Mouse (Mus musculus) midbrain, embryonic 12.5 days (tissue): Measurements from ENCODE around the gene Wnt1. TPM values are rescaled to one million over a fixed set of nuclear protein-coding genes. Genes with fewer than 3 reads are reported as not detected.
"Not testable (repeated sequence)": the region's sequence is repeated elsewhere in the genome, so short reads cannot be mapped to it uniquely, and the experiment has no call there.

Source experiments
- ATAC-seq: fragments of 200-750 bp; cut with Nextera tagmentation; 2 replicates; pipeline ENCODE4 v1.8.0; 2017; ENCODE audit warnings: low read depth, moderate TSS enrichment, moderate library complexity; ENCODE audit not compliant: low FRiP score
- H3K27ac ChIP-seq: fragments of 300-500 bp; sonication (generic); replicated peaks from 2 replicates; pipeline ENCODE4 v1.5.1; 2016; ENCODE audit warnings: mild to moderate bottlenecking
- H3K27me3 ChIP-seq: fragments of 300-500 bp; sonication (generic); 2 replicates; pipeline ENCODE4 v1.6.1; 2016; ENCODE audit warnings: mild to moderate bottlenecking
- H3K36me3 ChIP-seq: fragments of 300-500 bp; sonication (generic); 2 replicates; pipeline ENCODE4 v1.6.1; 2016
- H3K4me1 ChIP-seq: fragments of 300-500 bp; sonication (generic); 2 replicates; pipeline ENCODE4 v1.6.1; 2016
- H3K4me2 ChIP-seq: fragments of 300-500 bp; sonication (generic); replicated peaks from 2 replicates; pipeline ENCODE4 v1.6.1; 2016; ENCODE audit warnings: mild to moderate bottlenecking, moderate library complexity
- H3K4me3 ChIP-seq: fragments of 300-500 bp; sonication (generic); 2 replicates; pipeline ENCODE4 v1.5.1; 2016; ENCODE audit warnings: mild to moderate bottlenecking
- H3K9ac ChIP-seq: fragments of 300-500 bp; sonication (generic); replicated peaks from 2 replicates; pipeline ENCODE4 v1.6.1; 2016; ENCODE audit warnings: mild to moderate bottlenecking, moderate library complexity
- H3K9me3 ChIP-seq: fragments of 300-500 bp; sonication (generic); 2 replicates; pipeline ENCODE4 v1.6.1; 2016; ENCODE audit warnings: mild to moderate bottlenecking
- WGBS: fragments of 180-500 bp; shearing (Covaris S2); methylation state at CpG from one replicate; pipeline ENCODE4 v1.1.7; 2016; 5-methylcytosine and 5-hydroxymethylcytosine counted together
- polyA plus RNA-seq: library from polyadenylated mRNA; unstranded; fragments of >200 nt; fragmentation: Nextera tagmentation; extraction: Ambion mirVana; gene quantifications from 2 replicates; pipeline ENCODE4 v1.2.1, GENCODE M21; 2016

The Wnt1 gene
- 8.7 and 13.1 TPM in 2 replicates for polyA plus RNA-seq

- WGBS, result under 1% methylated on average over 51 of the region's 51 CpGs
- Histone ChIP-seq H3K4me1 (peaks cover 27% of the 10 kb centered on the region), H3K4me2 (peak within 1 kb of the TSS; percentile 24), H3K27me3 (peaks cover 98% of the 10 kb centered on the region), H3K27ac (no peak within 1 kb of the TSS), H3K9ac (no peak within 1 kb of the TSS; the same call in 1 of the 2 replicates), H3K9me3 (no peaks in the 10 kb centered on the region), H3K36me3 (no peaks in the 10 kb centered on the region), H3K4me3 (peak within 1 kb of the TSS; percentile 29)
- ATAC-seq, result 0 out of 2 replicates have a peak, but pooled peaks have one; percentile 16
Observed at GRCm38 (mm10) chr15:98789661-98790535, at the start of gene Wnt1. TSS of gene Wnt1 (plus strand) at chr15:98789857.

GRCm38 (mm10) chr15:98740219-98740618 is 49.4 kb upstream of the Wnt1 start:
- H3K4me3 ChIP-seq, result no peak overlapping the region
- ATAC-seq, result no peak
- no peaks in the 10 kb centered on the region for H3K9me3 ChIP-seq
- no peaks in the 10 kb centered on the region for H3K4me1 ChIP-seq
- H3K36me3 ChIP-seq, result peaks cover 75% of the 10 kb centered on the region
- no peak overlapping the region for H3K4me2 ChIP-seq
- H3K9ac ChIP-seq, result no peak overlapping the region
- no peaks in the 10 kb centered on the region for H3K27me3 ChIP-seq
- no peak overlapping the region for H3K27ac ChIP-seq
- 92% methylated on average over 8 of the region's 8 CpGs for WGBS

- Histone ChIP-seq H3K36me3 (peaks cover 51% of the 10 kb centered on the region), H3K4me1 (no peaks in the 10 kb centered on the region), H3K4me2 (no peak overlapping the region), H3K4me3 (no peak overlapping the region), H3K27ac (no peak overlapping the region), H3K9me3 (no peaks in the 10 kb centered on the region), H3K9ac (no peak overlapping the region), H3K27me3 (no peaks in the 10 kb centered on the region)
- no peak for ATAC-seq
- WGBS, result 90% methylated on average over 8 of the region's 8 CpGs
Observed at GRCm38 (mm10) chr15:98742766-98743428, 46.8 kb upstream of the Wnt1 start.

- H3K36me3 ChIP-seq, result peaks cover 42% of the 10 kb centered on the region
- not testable (repeated sequence) for H3K27me3 ChIP-seq, H3K4me3 ChIP-seq, H3K4me1 ChIP-seq, H3K9me3 ChIP-seq, H3K27ac ChIP-seq, H3K9ac ChIP-seq, ATAC-seq, H3K4me2 ChIP-seq
- WGBS, result 90% methylated on average over 3 of the region's 3 CpGs
Observed at GRCm38 (mm10) chr15:98743863-98744262, 45.8 kb upstream of the Wnt1 start.

- Histone ChIP-seq H3K9ac (no peak overlapping the region), H3K36me3 (peaks cover 22% of the 10 kb centered on the region), H3K9me3 (no peaks in the 10 kb centered on the region), H3K27me3 (no peaks in the 10 kb centered on the region), H3K4me2 (no peak overlapping the region), H3K27ac (no peak overlapping the region), H3K4me3 (no peak overlapping the region), H3K4me1 (no peaks in the 10 kb centered on the region)
- ATAC-seq, result no peak
- 89% methylated on average over 10 of the region's 10 CpGs for WGBS
Observed at GRCm38 (mm10) chr15:98746344-98746965, 43.2 kb upstream of the Wnt1 start.

GRCm38 (mm10) chr15:98747296-98747695 is 42.4 kb upstream of the Wnt1 start:
- H3K4me1 ChIP-seq, result no peaks in the 10 kb centered on the region
- H3K27ac ChIP-seq, result no peak overlapping the region
- no peaks in the 10 kb centered on the region for H3K27me3 ChIP-seq
- no peak overlapping the region for H3K9ac ChIP-seq
- H3K9me3 ChIP-seq, result no peaks in the 10 kb centered on the region
- H3K4me3 ChIP-seq, result no peak overlapping the region
- peaks cover 15% of the 10 kb centered on the region for H3K36me3 ChIP-seq
- no peak for ATAC-seq
- WGBS, result 89% methylated on average over 6 of the region's 6 CpGs
- H3K4me2 ChIP-seq, result no peak overlapping the region

GRCm38 (mm10) chr15:98749093-98749492 is 40.6 kb upstream of the Wnt1 start:
- no peak overlapping the region for H3K27ac ChIP-seq
- H3K36me3 ChIP-seq, result peaks cover 6% of the 10 kb centered on the region
- 97% methylated on average over 2 of the region's 2 CpGs for WGBS
- H3K4me2 ChIP-seq, result no peak overlapping the region
- H3K9me3 ChIP-seq, result no peaks in the 10 kb centered on the region
- H3K4me1 ChIP-seq, result peaks cover 4% of the 10 kb centered on the region; the same call in 1 of the 2 replicates
- no peak overlapping the region for H3K9ac ChIP-seq
- H3K27me3 ChIP-seq, result no peaks in the 10 kb centered on the region
- no peak for ATAC-seq
- H3K4me3 ChIP-seq, result no peak overlapping the region

GRCm38 (mm10) chr15:98753021-98753423 is 36.6 kb upstream of the Wnt1 start:
- 61% methylated on average over 8 of the region's 8 CpGs for WGBS
- peaks cover 8% of the 10 kb centered on the region for H3K36me3 ChIP-seq
- no peak for ATAC-seq
- no peaks in the 10 kb centered on the region for H3K27me3 ChIP-seq
- H3K4me1 ChIP-seq, result peaks cover 4% of the 10 kb centered on the region; the same call in 1 of the 2 replicates
- H3K9ac ChIP-seq, result no peak overlapping the region
- no peak overlapping the region for H3K27ac ChIP-seq
- no peak overlapping the region for H3K4me2 ChIP-seq
- no peak overlapping the region for H3K4me3 ChIP-seq
- no peaks in the 10 kb centered on the region for H3K9me3 ChIP-seq

GRCm38 (mm10) chr15:98754125-98754524 is 35.5 kb upstream of the Wnt1 start:
- no peak overlapping the region for H3K27ac ChIP-seq
- no peaks in the 10 kb centered on the region for H3K9me3 ChIP-seq
- H3K36me3 ChIP-seq, result peaks cover 12% of the 10 kb centered on the region
- no peak overlapping the region for H3K9ac ChIP-seq
- ATAC-seq, result no peak
- H3K4me2 ChIP-seq, result no peak overlapping the region
- no peak overlapping the region for H3K4me3 ChIP-seq
- H3K4me1 ChIP-seq, result peaks cover 4% of the 10 kb centered on the region; the same call in 1 of the 2 replicates
- H3K27me3 ChIP-seq, result no peaks in the 10 kb centered on the region
- 95% methylated on average over 2 of the region's 2 CpGs for WGBS

GRCm38 (mm10) chr15:98762201-98762621 is 27.4 kb upstream of the Wnt1 start:
- Histone ChIP-seq H3K4me2 (peak overlapping the region; percentile 80), H3K9me3 (no peaks in the 10 kb centered on the region), H3K4me1 (peaks cover 26% of the 10 kb centered on the region), H3K4me3 (peak overlapping the region; percentile 92), H3K36me3 (peaks cover 15% of the 10 kb centered on the region), H3K9ac (peak overlapping the region; percentile 98), H3K27me3 (peaks cover 28% of the 10 kb centered on the region), H3K27ac (peak overlapping the region; percentile 90)
- WGBS, result under 1% methylated on average over 18 of the region's 24 CpGs
- peak; percentile 83 for ATAC-seq

GRCm38 (mm10) chr15:98762670-98763529 is 26.8 kb upstream of the Wnt1 start, which contains the start of gene Arf3:
TSS of gene Arf3 (minus strand) at chr15:98763214.
- peaks cover 14% of the 10 kb centered on the region for H3K36me3 ChIP-seq
- H3K4me2 ChIP-seq, result peak within 1 kb of the TSS; percentile 80
- peak within 1 kb of the TSS; percentile 92 for H3K4me3 ChIP-seq
- H3K4me1 ChIP-seq, result peaks cover 26% of the 10 kb centered on the region
- H3K27ac ChIP-seq, result peak within 1 kb of the TSS; percentile 90
- H3K9me3 ChIP-seq, result no peaks in the 10 kb centered on the region
- H3K27me3 ChIP-seq, result peaks cover 31% of the 10 kb centered on the region
- ATAC-seq, result peak; percentile 91
- H3K9ac ChIP-seq, result peak within 1 kb of the TSS; percentile 98
- WGBS, result under 1% methylated on average over 57 of the region's 76 CpGs
